Mouse (Mus musculus) cerebellum, adult 2 months (tissue): Measurements from ENCODE around the gene Olfr71.

ENCODE experiments used
- CTCF ChIP-seq: fragments of 200-500 bp; IDR thresholded peaks from 2 replicates; pipeline ENCODE4 v1.5.1; 2011; ENCODE audit warnings: low read depth, mild to moderate bottlenecking, control low read depth, low read length, moderate library complexity, borderline replicate concordance; ENCODE audit not compliant: insufficient read depth
- POLR2A ChIP-seq: fragments of 200-500 bp; IDR thresholded peaks from 2 replicates; pipeline ENCODE4 v1.6.1; 2011; ENCODE audit warnings: low read length, control low read depth, borderline replicate concordance; ENCODE audit not compliant: insufficient read depth

DNA sequence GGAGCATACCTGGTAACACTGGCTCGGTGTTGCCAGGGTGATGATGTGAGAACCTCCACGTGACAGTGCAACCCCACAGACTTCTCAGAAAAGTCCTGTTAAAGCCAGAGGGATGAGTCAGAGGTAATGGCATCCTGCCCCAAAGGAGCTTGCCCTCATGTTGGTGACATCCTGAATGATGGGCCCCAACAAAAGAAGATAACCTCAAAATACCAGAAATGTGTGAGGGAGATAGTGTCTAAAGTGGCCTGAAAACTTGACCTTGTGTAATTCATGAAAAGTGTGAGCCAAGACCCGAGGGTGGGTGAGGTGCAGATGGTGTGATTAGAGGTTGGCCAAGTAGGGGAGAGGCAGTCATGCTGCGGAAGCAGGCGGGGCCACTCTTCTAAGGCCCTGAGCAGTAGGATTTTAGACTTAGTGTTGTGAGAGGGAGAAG lies 16.2 kb downstream of the Olfr71 start:
- TF ChIP-seq CTCF, result no peak
- no peak for TF ChIP-seq POLR2A
